Comparison of ENCODE assay signal across 11 mouse cellular contexts in genomic region chrX:99605084-99605824, GRCm38 (mm10).
A peak's percentile ranks its signal among the peaks of the same experiment; 100 is the strongest.
DNase-seq lines count a peak whose midpoint lies in the region; ATAC-seq and TF ChIP-seq lines count a peak whose summit lies in the region.
"Had no signal": no experiment of that assay in that cellular context is flagged by ENCODE, and none has a peak within 500 bp of the region (broad histone marks: within the 10 kb centered on the region; RNA-seq: fewer than 3 reads in every experiment).

No protein-coding gene starts in this region.

- no peak overlapping the region for H3K4me2 ChIP-seq in hindbrain, embryonic 14.5 days (replicated peaks)
- H3K4me2 ChIP-seq in intestine, embryonic 16.5 days (ENCODE audit: low read depth, low read length), result no peak overlapping the region
- H3K4me2 ChIP-seq: forebrain, embryonic 15.5 days had no signal

- CTCF ChIA-PET in Patski (lab: Charles Lee), result no interaction called here

- H3K9ac ChIP-seq in hindbrain, embryonic 14.5 days, result no peak overlapping the region
- no peak overlapping the region for H3K9ac ChIP-seq in intestine, embryonic 16.5 days (ENCODE audit: low read depth, low read length)
- H3K9ac ChIP-seq: forebrain, embryonic 15.5 days had no signal

- no peaks in the 10 kb centered on the region; the same call in 1 of the 2 replicates for H3K4me1 ChIP-seq in hindbrain, embryonic 14.5 days (replicated peaks; ENCODE audit: control insufficient read depth, insufficient read depth, low read length)
- H3K4me1 ChIP-seq in hindbrain, embryonic 10.5 days (replicated peaks), result peaks cover 26% of the 10 kb centered on the region
- no peaks in the 10 kb centered on the region for H3K4me1 ChIP-seq in intestine, embryonic 16.5 days (ENCODE audit: control insufficient read depth, insufficient read depth, low read length)
- peaks cover 30% of the 10 kb centered on the region for H3K4me1 ChIP-seq in limb, embryonic 10.5 days
- H3K4me1 ChIP-seq: forebrain, embryonic 15.5 days had no signal

- no peaks in the 10 kb centered on the region for H3K9me3 ChIP-seq in hindbrain, embryonic 14.5 days (ENCODE audit: control insufficient read depth, low read length)
- H3K9me3 ChIP-seq in hindbrain, embryonic 10.5 days, result no peaks in the 10 kb centered on the region
- H3K9me3 ChIP-seq in intestine, embryonic 16.5 days (ENCODE audit: control insufficient read depth, low read length), result no peaks in the 10 kb centered on the region
- H3K9me3 ChIP-seq in limb, embryonic 10.5 days (replicated peaks), result no peaks in the 10 kb centered on the region
- H3K9me3 ChIP-seq: forebrain, embryonic 15.5 days had no signal

- TF ChIP-seq CTCF in Patski (IDR thresholded peaks at IDR 0.05), result no peak

- H3K27ac ChIP-seq in hindbrain, embryonic 14.5 days, result no peak overlapping the region
- no peak overlapping the region for H3K27ac ChIP-seq in hindbrain, embryonic 10.5 days
- no peak overlapping the region for H3K27ac ChIP-seq in intestine, embryonic 16.5 days (ENCODE audit: low read length)
- H3K27ac ChIP-seq in limb, embryonic 10.5 days, result peak overlapping the region; percentile 42; the same call in 1 of the 2 replicates
- H3K27ac ChIP-seq: forebrain, embryonic 15.5 days; macrophage had no signal

- in situ Hi-C loops in Patski (cut with MboI; ENCODE audit: low pct_unique_long_range_greater_than_20kb), result no loop called here

- 51% methylated on average over 10 of the region's 10 CpGs for WGBS in hindbrain, embryonic 14.5 days
- 54% methylated on average over 10 of the region's 10 CpGs for WGBS in hindbrain, embryonic 10.5 days
- WGBS in intestine, embryonic 16.5 days, result 35% methylated on average over 10 of the region's 10 CpGs
- WGBS in limb, embryonic 10.5 days, result 37% methylated on average over 10 of the region's 10 CpGs

- no peak overlapping the region for H3K4me3 ChIP-seq in hindbrain, embryonic 14.5 days (replicated peaks; ENCODE audit: low read length)
- H3K4me3 ChIP-seq in hindbrain, embryonic 10.5 days, result no peak overlapping the region
- no peak overlapping the region for H3K4me3 ChIP-seq in intestine, embryonic 16.5 days (ENCODE audit: low read length)
- no peak overlapping the region for H3K4me3 ChIP-seq in limb, embryonic 10.5 days
- H3K4me3 ChIP-seq: forebrain, embryonic 15.5 days had no signal

- 0 out of 2 replicates have a peak, but pooled peaks have one; percentile 44 for ATAC-seq in hindbrain, embryonic 14.5 days (ENCODE audit: low FRiP score)
- peak; percentile 41 for ATAC-seq in Patski
- peak; percentile 80 for ATAC-seq in intestine, embryonic 16.5 days
- ATAC-seq in megakaryocyte, adult 5-6 weeks (ENCODE audit: poor library complexity, severe bottlenecking), result no peak
- no peak for ATAC-seq in megakaryocyte-erythroid progenitor cell, adult 5-6 weeks (replicated peaks; ENCODE audit: low FRiP score, low TSS enrichment, poor library complexity, severe bottlenecking)
- no peak for ATAC-seq in monocyte, adult 5-6 weeks (replicated peaks; ENCODE audit: insufficient number of reproducible peaks, low FRiP score, low TSS enrichment, poor library complexity, severe bottlenecking)
- ATAC-seq: CD4-positive, CD25-positive, alpha-beta regulatory T cell, adult 4 months; forebrain, embryonic 15.5 days had no signal

- POLR2A ChIA-PET in Patski (lab: Charles Lee), result no interaction called here

- peaks cover 40% of the 10 kb centered on the region for H3K27me3 ChIP-seq in hindbrain, embryonic 14.5 days (ENCODE audit: control insufficient read depth, insufficient read depth, low read length)
- H3K27me3 ChIP-seq in hindbrain, embryonic 10.5 days (ENCODE audit: insufficient read depth, poor library complexity, severe bottlenecking), result peaks cover 90% of the 10 kb centered on the region
- H3K27me3 ChIP-seq in Patski, result no peaks in the 10 kb centered on the region
- H3K27me3 ChIP-seq in intestine, embryonic 16.5 days (replicated peaks; ENCODE audit: control insufficient read depth, insufficient read depth, low read length), result peaks cover 20% of the 10 kb centered on the region
- peaks cover 98% of the 10 kb centered on the region for H3K27me3 ChIP-seq in limb, embryonic 10.5 days (ENCODE audit: low read depth, poor library complexity, severe bottlenecking)
- H3K27me3 ChIP-seq: forebrain, embryonic 15.5 days had no signal

- DNase-seq in hindbrain, embryonic 14.5 days (ENCODE audit: low spot score), result peak; percentile 30
- no peak for DNase-seq in hindbrain, embryonic 10.5 days (ENCODE audit: low spot score)
- no peak for DNase-seq in Patski (ENCODE audit: low read depth, low spot score)
- DNase-seq in limb, embryonic 10.5 days (ENCODE audit: low spot score), result no peak

- no peaks in the 10 kb centered on the region for H3K36me3 ChIP-seq in hindbrain, embryonic 14.5 days (replicated peaks; ENCODE audit: control insufficient read depth, insufficient read depth)
- H3K36me3 ChIP-seq in hindbrain, embryonic 10.5 days, result no peaks in the 10 kb centered on the region
- H3K36me3 ChIP-seq in intestine, embryonic 16.5 days (ENCODE audit: control insufficient read depth, insufficient read depth, low read length), result no peaks in the 10 kb centered on the region
- H3K36me3 ChIP-seq in limb, embryonic 10.5 days, result no peaks in the 10 kb centered on the region
- H3K36me3 ChIP-seq: forebrain, embryonic 15.5 days had no signal

Comparison
In these comparisons a context has a peak if more than half of its experiments do, and no peak if none do; other contexts are left out.
1. ATAC-seq: peak in hindbrain, embryonic 14.5 days (single experiment), Patski (single experiment) and intestine, embryonic 16.5 days (single experiment); none in megakaryocyte, adult 5-6 weeks (single experiment), megakaryocyte-erythroid progenitor cell, adult 5-6 weeks (single experiment) and monocyte, adult 5-6 weeks (single experiment).